Mouse (Mus musculus) olfactory bulb, adult 2 months (tissue): ENCODE measurements around the gene Pyroxd2.

Experiments
- CTCF ChIP-seq: fragments of 200-500 bp; IDR thresholded peaks from 2 replicates; pipeline ENCODE4 v1.5.1; 2012; ENCODE audit warnings: low read depth, mild to moderate bottlenecking, low read length, moderate library complexity; ENCODE audit not compliant: insufficient read depth
- POLR2A ChIP-seq: fragments of 200-500 bp; IDR thresholded peaks from 2 replicates; pipeline ENCODE4 v1.6.1; 2012; ENCODE audit warnings: mild to moderate bottlenecking, low read depth, low read length, moderate library complexity; ENCODE audit not compliant: insufficient read depth

DNA sequence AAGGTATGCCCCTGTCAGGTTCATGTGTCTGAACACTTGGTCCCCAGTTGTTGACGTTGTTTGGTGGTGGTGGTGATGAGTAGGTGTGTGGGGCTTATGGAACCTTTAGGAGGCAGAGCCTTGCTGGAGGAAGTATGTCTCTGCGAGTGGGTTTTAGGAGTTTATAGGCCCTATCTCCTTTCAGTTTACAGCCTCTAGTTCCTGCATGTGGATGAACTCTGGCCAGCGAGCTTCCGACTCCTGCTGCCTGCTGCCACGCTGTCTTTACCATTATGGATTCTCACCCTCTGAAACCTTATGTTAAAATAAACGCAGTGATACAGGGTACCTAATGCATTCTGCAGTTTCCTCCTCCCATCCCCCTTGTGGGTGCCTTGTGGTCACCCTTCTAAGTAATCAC, 12.8 kb downstream of the Pyroxd2 start:
- TF ChIP-seq CTCF (no peak), POLR2A (no peak)
